Mouse (Mus musculus) kidney, adult 2 months (tissue): ENCODE measurements around the gene Dusp10. TPM values are rescaled to one million over a fixed set of nuclear protein-coding genes. Genes with fewer than 3 reads are reported as not detected.
A peak's percentile ranks its signal among the peaks of the same experiment; 100 is the strongest.

ENCODE experiments used
- DNase-seq: peaks from one replicate; pipeline ENCODE4 v3.0.0; 2021
- H3K27ac ChIP-seq: fragments of 200-500 bp; 2 replicates; pipeline ENCODE4 v1.5.1; 2012; ENCODE audit warnings: low read depth, low read length, control low read depth, inconsistent platforms; ENCODE audit not compliant: insufficient read depth
- H3K27me3 ChIP-seq: fragments of 200-500 bp; replicated peaks from 2 replicates; pipeline ENCODE4 v1.6.1; 2012; ENCODE audit warnings: mild to moderate bottlenecking, moderate library complexity, low read length, inconsistent platforms; ENCODE audit not compliant: control insufficient read depth, insufficient read depth
- H3K36me3 ChIP-seq: fragments of 200-500 bp; 2 replicates; pipeline ENCODE4 v1.6.1; 2012; ENCODE audit warnings: mild to moderate bottlenecking, moderate library complexity, low read length, inconsistent platforms; ENCODE audit not compliant: control insufficient read depth, insufficient read depth
- H3K4me1 ChIP-seq: fragments of 200-500 bp; 2 replicates; pipeline ENCODE4 v1.6.1; 2011; ENCODE audit warnings: low read length; ENCODE audit not compliant: control insufficient read depth, insufficient read depth
- H3K4me3 ChIP-seq: fragments of 200-500 bp; 2 replicates; pipeline ENCODE4 v1.5.1; 2011; ENCODE audit warnings: mild to moderate bottlenecking, low read depth, low read length, control low read depth; ENCODE audit not compliant: insufficient read depth
- CTCF ChIP-seq: fragments of 200-500 bp; conservative IDR thresholded peaks from 2 replicates; pipeline ENCODE4 v1.5.1; 2011; ENCODE audit warnings: low read depth, mild to moderate bottlenecking, control low read depth, low read length, moderate library complexity, mixed read lengths; ENCODE audit not compliant: insufficient read depth, insufficient read length
- POLR2A ChIP-seq: fragments of 200-500 bp; IDR thresholded peaks from one replicate; pipeline ENCODE4 v1.6.1; 2011; ENCODE audit warnings: low read depth, low read length, control low read depth
- WGBS: fragments of 180-500 bp; shearing (Covaris S2); methylation state at CpG from one replicate; pipeline ENCODE4 v1.1.7; 2018; 5-methylcytosine and 5-hydroxymethylcytosine counted together
- polyA plus RNA-seq: library from polyadenylated mRNA; depleted of rRNA; stranded (reverse); fragments of >200 nt; gene quantifications from 2 replicates; pipeline ENCODE4 v1.2.3, GENCODE M21; 2012; rRNA removed

Dusp10 gene
- 3.7 and 5.3 TPM in 2 replicates for polyA plus RNA-seq

DNA sequence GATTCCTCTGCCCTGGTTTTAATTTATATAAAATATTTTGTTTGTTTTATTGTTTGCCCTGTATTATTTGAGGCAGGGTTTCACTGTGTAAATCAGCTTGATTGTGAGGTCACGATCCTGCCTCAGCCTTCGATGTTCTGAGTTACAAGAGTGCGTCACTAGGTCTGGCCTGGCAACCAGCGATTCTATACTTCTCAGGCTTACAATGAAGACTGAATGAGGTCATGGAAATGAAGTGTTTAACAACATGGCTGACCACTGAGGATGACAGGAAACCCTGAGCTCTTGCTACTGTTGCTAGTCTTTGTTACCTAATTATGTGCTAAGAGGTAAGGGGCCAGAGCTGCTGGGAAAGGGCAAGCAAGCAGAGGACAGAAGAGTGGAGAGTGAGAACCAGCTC lies at the start of gene Dusp10:
Gene Dusp10, plus strand, starts transcription at position 197 of the 400 bp plus-strand sequence.
- 86% methylated on average over 4 of the region's 4 CpGs for WGBS
- no peak within 1 kb of the TSS for H3K27ac ChIP-seq
- no peaks in the 10 kb centered on the region for H3K36me3 ChIP-seq
- no peaks in the 10 kb centered on the region for H3K27me3 ChIP-seq
- TF ChIP-seq CTCF = no peak
- DNase-seq = no peak
- H3K4me3 ChIP-seq = no peak within 1 kb of the TSS
- no peaks in the 10 kb centered on the region for H3K4me1 ChIP-seq

DNA sequence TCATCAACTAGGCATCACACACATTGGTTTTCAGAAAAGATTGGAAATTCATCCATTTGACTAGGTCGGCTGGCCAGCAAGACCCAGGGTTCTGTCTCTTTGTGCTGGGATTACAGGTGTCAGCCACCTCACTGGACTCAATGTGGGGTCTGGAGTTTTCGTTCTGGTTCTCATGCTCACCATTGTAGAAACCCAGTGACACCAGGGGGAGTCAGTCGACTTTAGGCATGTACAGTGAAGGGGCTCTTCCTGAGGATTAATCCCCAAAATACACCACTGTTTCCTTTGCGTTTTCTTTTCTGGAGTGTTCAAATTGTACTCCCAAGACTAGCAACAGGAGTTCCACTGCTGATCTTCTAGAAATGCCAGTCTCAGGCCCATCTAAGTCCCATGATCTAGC lies 47.8 kb upstream of the Dusp10 start:
- Histone ChIP-seq H3K27me3 (no peaks in the 10 kb centered on the region), H3K4me1 (no peaks in the 10 kb centered on the region), H3K4me3 (no peak overlapping the region), H3K36me3 (no peaks in the 10 kb centered on the region), H3K27ac (no peak overlapping the region)
- DNase-seq = no peak
- TF ChIP-seq POLR2A = no peak
- no peak for TF ChIP-seq CTCF
- WGBS = 79% methylated on average over 4 of the region's 4 CpGs

DNA sequence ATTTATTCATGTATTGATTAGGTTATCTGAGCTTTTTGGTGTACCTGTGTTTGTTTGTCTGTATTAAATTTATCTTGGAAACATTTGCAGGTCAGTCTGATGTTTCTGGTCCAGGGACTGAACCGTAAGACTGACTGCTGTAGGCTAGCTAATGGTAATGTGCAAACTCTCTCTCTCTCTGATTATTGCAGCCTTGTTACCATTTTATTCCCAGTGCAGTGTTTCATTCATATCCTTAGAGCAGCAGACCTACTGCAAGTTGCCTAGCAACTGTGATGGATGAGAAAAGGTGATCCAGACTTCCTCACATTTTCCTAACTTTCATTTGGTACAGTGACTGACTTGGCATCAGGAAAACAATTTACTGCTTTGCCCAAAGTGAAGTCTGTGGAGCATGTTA lies 43.8 kb upstream of the Dusp10 start:
- Histone ChIP-seq H3K27me3 (no peaks in the 10 kb centered on the region), H3K4me1 (no peaks in the 10 kb centered on the region), H3K36me3 (no peaks in the 10 kb centered on the region), H3K4me3 (no peak overlapping the region), H3K27ac (no peak overlapping the region)
- WGBS = 80% methylated on average over 1 of the region's 1 CpGs
- no peak for TF ChIP-seq POLR2A
- TF ChIP-seq CTCF = no peak
- no peak for DNase-seq

DNA sequence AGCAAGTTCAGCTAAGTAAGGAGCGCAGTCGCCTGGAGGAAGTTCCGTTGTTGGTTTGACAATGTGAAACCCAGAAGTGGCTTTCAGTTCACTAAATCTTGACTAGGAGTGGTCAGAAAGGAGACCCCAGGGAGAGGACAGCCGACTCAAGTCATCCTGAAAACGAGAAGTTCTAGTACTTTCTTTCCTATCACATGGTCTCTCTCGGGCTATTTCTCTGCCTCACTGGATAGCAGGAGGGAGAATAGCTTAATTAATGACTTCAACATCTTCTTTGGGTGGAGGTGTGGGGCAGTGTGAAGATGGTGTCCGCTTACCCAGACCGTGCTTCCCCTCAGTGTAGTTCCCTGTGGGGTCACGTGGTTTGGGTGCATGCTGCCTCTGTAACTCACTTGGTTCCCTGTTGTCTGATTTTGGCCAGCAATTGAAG lies 33.3 kb upstream of the Dusp10 start:
- DNase-seq = peak; percentile 23
- Histone ChIP-seq H3K4me1 (no peaks in the 10 kb centered on the region), H3K4me3 (no peak overlapping the region), H3K27me3 (no peaks in the 10 kb centered on the region), H3K27ac (no peak overlapping the region), H3K36me3 (no peaks in the 10 kb centered on the region)
- 62% methylated on average over 9 of the region's 9 CpGs for WGBS
- no peak for TF ChIP-seq CTCF
- no peak for TF ChIP-seq POLR2A

DNA sequence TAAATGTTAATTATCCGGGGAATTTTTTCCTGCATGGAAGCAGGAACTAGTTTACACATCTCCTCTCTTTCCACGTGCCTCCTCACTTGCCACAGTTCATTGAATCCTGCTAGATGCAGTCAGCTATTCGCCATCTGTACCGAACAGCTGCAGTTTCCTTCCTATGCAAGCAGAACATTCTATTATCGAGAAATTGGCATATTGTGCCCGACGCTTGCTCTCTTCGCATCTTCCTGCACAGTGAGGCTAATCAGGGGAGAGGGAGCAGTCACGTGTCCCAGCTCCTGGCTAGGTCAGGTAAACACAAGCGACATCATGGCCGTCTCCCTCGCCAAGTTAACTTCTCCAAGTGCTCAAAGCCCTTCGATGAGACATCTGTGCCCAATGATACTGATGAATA lies 31.0 kb upstream of the Dusp10 start:
- WGBS = 46% methylated on average over 13 of the region's 13 CpGs
- Histone ChIP-seq H3K4me1 (no peaks in the 10 kb centered on the region), H3K4me3 (no peak overlapping the region), H3K27me3 (no peaks in the 10 kb centered on the region), H3K27ac (no peak overlapping the region), H3K36me3 (no peaks in the 10 kb centered on the region)
- TF ChIP-seq POLR2A (no peak), CTCF (no peak)
- DNase-seq = no peak

DNA sequence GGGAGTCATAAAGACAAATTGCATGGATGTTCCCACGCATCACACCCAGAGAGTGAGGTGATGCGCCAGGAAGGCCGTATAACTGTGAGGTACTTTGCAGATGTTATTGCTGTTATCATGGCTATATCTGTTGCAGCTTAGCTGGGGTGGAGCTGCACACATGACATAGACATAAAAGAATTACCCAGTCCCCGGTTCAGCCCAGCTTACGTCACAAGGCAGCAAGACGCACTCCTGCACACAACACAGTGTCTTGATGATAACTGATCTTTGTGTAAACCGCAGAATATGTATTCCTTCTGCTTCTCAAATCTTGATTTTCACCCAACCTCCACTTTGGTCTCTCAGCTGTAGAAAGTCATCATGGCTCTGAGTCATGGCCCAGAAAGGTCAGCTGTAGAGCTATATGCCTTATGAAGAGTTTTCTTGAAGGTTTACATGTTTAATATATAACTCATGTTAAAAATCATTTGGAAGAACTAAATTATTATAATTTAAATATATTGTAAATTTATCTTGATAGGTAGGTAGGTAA lies 25.3 kb upstream of the Dusp10 start:
- 95% methylated on average over 7 of the region's 7 CpGs for WGBS
- no peak overlapping the region for H3K27ac ChIP-seq
- no peaks in the 10 kb centered on the region for H3K27me3 ChIP-seq
- no peak for DNase-seq
- no peaks in the 10 kb centered on the region for H3K36me3 ChIP-seq
- H3K4me3 ChIP-seq = no peak overlapping the region
- no peak for TF ChIP-seq POLR2A
- H3K4me1 ChIP-seq = no peaks in the 10 kb centered on the region

DNA sequence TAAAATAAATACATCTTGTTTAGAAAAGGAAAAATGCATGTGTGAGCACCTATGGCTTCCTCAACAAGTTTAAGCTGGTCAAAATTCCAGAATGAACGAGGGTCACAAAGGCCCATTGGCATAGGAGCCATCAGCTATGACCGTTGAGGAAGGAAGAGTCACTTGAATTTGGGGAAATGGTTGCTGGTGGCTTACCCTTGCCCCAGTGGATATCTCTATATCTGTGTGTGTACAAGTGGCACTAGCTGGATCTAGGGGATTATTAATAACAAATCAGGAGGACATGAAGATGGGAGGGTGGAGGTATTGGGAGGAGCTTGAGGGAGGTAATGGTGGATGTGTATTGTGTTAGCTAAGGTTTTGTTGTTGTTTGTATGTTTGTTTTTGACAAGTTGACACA lies 21.2 kb upstream of the Dusp10 start:
- H3K27ac ChIP-seq = no peak overlapping the region
- H3K4me3 ChIP-seq = no peak overlapping the region
- no peaks in the 10 kb centered on the region for H3K4me1 ChIP-seq
- DNase-seq = no peak
- no peaks in the 10 kb centered on the region for H3K36me3 ChIP-seq
- 91% methylated on average over 2 of the region's 2 CpGs for WGBS
- H3K27me3 ChIP-seq = no peaks in the 10 kb centered on the region
- no peak for TF ChIP-seq POLR2A
- no peak for TF ChIP-seq CTCF

DNA sequence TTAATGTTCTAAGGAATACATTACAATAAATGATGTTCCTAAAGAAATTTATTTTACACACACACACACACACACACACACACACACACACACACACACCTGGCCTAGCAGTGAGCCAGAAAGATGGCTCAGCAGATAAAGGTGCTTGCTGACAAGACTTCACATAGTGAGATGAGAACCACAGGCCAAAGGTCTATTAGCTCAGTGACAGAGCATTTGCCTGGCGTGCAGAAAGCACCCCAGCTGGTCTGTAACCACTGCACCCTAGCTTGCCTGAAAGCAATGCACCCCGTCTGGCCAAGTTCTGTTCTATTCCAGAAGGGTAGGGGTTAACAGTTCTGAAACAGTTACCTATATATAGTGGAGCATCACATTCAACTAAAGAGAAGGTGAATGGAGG lies 15.9 kb upstream of the Dusp10 start:
- H3K4me3 ChIP-seq = no peak overlapping the region
- DNase-seq = no peak
- WGBS = 70% methylated on average over 2 of the region's 2 CpGs

More for the DNA sequence above, 15.9 kb upstream of the Dusp10 start:
- Histone ChIP-seq H3K36me3 (no peaks in the 10 kb centered on the region), H3K27me3 (no peaks in the 10 kb centered on the region), H3K4me1 (no peaks in the 10 kb centered on the region), H3K27ac (no peak overlapping the region)
- TF ChIP-seq POLR2A (no peak), CTCF (no peak)
